Mouse (Mus musculus) spleen, postnatal 4 days (tissue): Measurements from ENCODE around the gene Umad1.

Experiments used
- DNase-seq, 2 experiments: peaks; one replicate each; pipeline ENCODE4 v3.0.0; 2022; ENCODE audit warnings: low spot score in 2 of 2

Umad1 gene

DNA sequence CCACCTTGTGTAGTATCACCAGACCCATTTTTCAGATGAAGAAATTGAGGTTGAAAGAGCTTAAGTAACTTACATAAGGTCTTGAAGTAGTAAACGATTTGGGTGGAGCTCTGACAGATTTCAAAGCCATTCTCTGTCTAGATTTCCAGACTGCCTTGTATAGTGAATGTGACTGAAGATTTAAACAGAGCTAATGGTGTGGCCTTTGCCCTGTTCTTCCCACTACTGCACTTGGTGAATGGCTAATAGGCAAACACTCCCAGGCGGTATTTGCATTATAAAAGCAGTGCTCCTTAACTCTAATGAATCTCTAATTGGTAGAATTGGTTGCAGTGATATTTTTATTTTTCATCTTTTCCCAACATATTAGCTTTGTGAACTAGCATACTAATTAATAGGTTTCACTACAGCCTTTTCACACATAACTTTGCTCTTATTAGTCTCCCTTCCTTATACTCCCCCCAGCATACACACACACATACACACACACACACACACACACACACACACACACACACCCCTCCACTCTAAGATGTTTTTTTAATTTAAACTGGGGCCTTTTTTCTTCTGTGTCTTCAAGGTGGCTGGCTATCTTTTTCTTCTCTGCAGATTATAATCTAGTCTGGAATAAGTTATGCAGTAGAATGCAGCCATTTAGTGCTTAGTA is 109.2 kb downstream of the Umad1 start:
- DNase-seq: no peak

- no peak for DNase-seq
These were observed 111.5 kb downstream of the Umad1 start for GRCm38 (mm10) chr6:8370624-8371023.

DNA sequence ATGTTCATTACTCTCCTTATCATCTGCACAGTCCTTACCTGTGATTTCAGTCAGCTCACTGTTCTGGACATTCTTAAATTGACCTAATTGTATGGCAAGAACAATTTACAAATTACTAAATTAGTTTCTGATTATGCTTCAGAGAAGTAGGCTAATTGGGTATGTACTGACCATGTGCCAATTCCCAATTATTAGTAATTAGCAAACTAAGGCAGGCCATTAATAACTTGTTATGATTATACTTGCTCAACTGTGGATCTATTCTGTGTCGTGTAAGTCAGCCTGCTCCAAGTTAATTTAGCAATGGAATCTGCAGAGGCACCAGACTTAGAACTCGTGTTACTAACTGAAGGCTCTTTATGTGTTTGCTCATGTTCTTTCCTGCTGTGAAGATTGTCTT is 114.0 kb downstream of the Umad1 start:
- no peak for DNase-seq

- no peak for DNase-seq
These were observed 114.8 kb downstream of the Umad1 start for GRCm38 (mm10) chr6:8373851-8374250.

- no peak for DNase-seq
These were observed 115.2 kb downstream of the Umad1 start for GRCm38 (mm10) chr6:8374290-8374689.

GRCm38 (mm10) chr6:8374712-8375111 is 115.6 kb downstream of the Umad1 start:
- DNase-seq: no peak

DNA sequence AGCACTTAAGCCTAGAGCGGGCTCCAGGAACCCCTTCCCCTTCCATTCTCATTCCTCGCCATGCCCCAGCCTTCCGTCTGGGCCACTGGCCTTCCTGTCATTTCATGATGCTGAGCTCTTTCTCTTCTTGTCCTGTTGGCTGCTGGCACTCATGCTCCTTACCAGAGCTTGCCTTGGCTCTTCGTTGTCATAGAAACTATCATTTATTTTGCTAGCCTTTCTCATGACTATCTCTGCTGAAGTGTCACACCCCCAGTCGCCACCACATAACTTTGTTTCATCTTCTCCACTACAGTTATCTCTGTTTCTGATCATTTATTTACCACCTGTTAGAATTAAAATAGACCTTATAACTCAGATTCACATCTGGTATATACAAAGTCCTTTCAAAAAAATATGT is 117.3 kb downstream of the Umad1 start:
- no peak for DNase-seq

DNA sequence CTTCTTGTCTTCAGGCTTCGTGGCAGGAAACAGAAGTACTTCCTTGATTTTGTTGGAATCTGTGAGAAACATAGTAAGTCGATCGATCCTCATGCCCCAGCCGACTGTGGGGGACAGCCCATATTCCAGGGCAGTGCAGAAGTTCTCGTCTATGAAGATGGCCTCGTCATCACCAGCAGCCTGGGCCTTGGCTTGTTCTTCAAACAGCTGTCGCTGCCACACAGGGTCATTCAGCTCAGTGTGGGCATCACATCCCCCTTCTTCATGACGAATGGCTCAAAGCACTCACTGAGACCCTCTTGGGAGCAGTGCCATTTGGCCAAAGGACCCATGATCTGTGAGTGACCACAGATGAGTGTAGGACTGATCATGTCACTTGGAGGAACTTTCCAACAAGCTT is 118.6 kb downstream of the Umad1 start:
- no peak for DNase-seq

- DNase-seq: no peak
These were observed 130.2 kb downstream of the Umad1 start for GRCm38 (mm10) chr6:8389307-8389706.

- no peak for DNase-seq
These were observed 131.2 kb downstream of the Umad1 start for GRCm38 (mm10) chr6:8390296-8390695.

GRCm38 (mm10) chr6:8390935-8391334 is 131.8 kb downstream of the Umad1 start:
- DNase-seq: no peak

DNA sequence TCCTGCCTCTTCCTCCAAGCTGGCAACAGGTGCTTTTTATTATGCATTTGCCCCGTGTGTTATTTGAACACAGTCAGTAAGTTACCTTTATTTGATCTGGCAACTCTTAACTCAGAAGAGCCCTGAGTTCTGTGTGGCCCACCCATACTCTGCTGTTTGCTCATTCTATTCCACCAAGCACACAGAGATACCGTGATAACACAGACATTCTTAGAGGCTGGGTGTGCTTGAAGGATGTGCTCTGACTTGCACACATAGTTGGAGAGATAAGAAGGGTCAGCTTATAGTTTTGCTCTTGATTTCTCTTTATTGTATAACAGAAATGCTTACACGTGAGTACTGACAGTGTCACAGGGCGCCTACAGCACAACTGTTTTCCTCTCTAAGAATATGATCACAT is 133.9 kb downstream of the Umad1 start:
- DNase-seq: no peak

- DNase-seq: no peak
These were observed 135.0 kb downstream of the Umad1 start for GRCm38 (mm10) chr6:8394044-8394443.

- DNase-seq: no peak
These were observed 136.0 kb downstream of the Umad1 start for GRCm38 (mm10) chr6:8395061-8395460.

DNA sequence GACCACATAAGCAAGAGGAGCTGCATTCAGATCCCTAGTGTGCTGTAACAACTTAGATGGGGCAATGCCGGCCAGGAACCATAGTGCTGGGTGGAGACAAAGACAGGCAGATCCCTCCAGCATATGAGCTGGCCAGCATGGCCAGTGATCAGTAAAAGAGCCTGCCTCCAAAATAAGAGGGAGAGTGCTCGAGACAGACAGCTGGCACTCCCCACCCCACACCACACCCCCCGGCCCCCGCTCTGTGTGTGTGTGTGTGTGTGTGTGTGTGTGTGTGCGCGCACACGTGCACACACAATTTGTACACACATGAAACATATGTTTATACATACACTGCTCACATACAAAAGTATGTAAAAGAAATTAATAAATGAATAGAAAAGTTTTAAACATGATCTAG is 138.2 kb downstream of the Umad1 start:
- DNase-seq: no peak

- DNase-seq: no peak
These were observed 140.6 kb downstream of the Umad1 start for GRCm38 (mm10) chr6:8399710-8400109.

GRCm38 (mm10) chr6:8403127-8403526 is 144.0 kb downstream of the Umad1 start:
- DNase-seq: no peak

DNA sequence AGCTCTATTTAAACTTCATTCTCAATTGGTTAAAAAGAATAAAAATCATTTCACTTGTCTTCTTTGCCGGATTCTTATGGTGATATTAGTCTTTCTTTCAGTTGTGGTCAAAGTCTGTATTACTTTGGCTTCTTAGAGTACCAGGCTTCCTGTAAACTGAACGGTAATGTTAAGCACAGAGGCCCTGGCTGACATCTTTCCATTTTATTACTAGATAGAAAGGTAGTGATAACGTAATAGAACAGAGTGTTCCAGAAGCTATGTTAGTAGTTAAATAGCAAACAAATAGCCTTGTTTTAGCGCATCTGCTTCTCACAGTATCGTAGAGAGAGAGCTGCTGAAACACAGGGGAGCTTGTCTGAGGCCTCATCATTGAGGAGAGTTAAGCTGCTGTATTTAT is 146.8 kb downstream of the Umad1 start:
- no peak for DNase-seq

GRCm38 (mm10) chr6:8408332-8408731 is 149.2 kb downstream of the Umad1 start:
- DNase-seq: no peak

DNA sequence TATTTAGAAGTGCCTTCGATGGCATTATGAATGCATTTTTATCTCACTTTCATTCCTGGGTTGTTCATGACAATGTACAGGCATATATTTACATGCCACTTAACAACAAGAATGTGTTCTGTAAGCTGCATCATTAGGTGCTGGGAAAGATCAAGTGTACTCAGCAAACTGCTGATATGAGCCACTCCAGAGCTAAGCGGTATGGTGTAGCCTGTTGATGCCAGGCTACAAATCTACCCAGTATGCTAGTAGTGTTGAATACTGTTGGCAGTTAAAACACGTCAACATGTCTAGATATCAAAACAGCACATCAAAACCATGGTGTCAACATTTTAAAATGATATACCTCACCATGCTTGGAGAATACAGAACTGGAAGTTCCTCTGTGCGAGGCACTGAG is 150.8 kb downstream of the Umad1 start:
- no peak for DNase-seq

DNA sequence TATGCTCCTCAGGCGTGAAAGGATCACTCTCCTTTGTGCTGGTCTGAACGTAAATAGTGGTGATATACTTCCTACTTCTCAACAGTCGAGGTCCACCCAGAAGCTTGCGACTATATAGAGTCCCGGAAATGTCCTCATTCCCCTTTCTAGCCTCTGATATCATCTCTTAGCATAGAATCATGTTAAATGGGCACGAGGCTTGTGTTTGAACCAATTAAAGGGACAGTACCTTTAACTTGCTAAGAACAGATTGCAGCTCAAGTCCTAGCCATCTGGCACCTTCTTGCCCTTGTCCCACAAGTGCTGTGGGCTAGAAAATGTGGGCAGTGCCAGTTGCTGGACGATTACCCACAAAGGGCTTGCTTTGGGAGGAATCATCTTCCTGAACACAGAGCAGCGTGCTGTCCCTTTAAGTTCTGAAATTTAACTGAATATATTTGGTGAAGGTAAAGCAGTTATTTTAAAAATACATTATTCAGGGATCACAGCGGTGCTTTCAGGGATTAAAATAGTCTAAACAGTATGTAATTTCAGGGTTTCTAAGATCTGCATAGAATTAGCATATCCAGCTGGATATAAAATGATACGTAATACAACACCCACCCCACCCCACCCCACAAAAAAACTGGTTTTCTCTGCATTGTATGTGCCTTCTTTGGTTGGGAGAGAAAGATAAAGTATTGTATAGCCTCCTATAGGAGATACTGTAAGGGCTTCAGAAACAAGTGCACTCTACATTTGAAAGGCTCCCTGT is 153.9 kb downstream of the Umad1 start:
- DNase-seq: no peak

- peak in 1 of 2 experiments; percentile 48 for DNase-seq
These were observed 154.9 kb downstream of the Umad1 start for GRCm38 (mm10) chr6:8414020-8414419.

- peak in 1 of 2 experiments; percentile 38 for DNase-seq
These were observed 156.7 kb downstream of the Umad1 start for GRCm38 (mm10) chr6:8415823-8416222.
